Comparison of ENCODE assay signal across 11 mouse cellular contexts in the genomic region with DNA sequence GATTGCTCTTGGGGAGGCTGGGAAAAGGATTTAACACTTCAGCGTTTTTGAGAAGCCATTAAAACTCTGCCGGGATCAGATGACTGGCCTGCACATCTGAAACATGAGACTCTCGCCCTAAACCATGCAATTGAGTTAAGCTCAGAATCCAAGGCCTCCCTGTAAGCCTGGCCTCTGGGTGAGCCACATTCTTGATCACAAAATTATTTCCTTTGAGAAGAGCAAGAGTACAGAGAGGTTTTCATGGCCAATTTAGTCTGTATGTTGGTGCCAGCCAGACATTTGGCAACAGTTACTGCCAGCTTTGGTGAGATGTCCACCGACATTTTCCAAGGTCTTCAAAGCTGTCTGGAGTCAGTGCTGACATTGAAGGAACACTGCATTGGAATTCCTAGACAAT. TPM values are rescaled to one million over a fixed set of nuclear protein-coding genes. Genes with fewer than 3 reads are reported as not detected.
DNase-seq lines count a peak whose midpoint lies in the region; ATAC-seq and TF ChIP-seq lines count a peak whose summit lies in the region.
"Had no signal": no experiment of that assay in that cellular context is flagged by ENCODE, and none has a peak within 500 bp of the region (broad histone marks: within the 10 kb centered on the region; RNA-seq: fewer than 3 reads in every experiment).

No protein-coding gene starts in this region.

- H3K4me2 ChIP-seq in forebrain, embryonic 15.5 days (replicated peaks), result no peak overlapping the region
- H3K4me2 ChIP-seq: liver, embryonic 12.5 days had no signal

- 21% methylated on average over 4 of the region's 4 CpGs for WGBS in forebrain, embryonic 10.5 days
- 14% methylated on average over 4 of the region's 4 CpGs for WGBS in forebrain, embryonic 15.5 days

- H3K36me3 ChIP-seq in forebrain, embryonic 10.5 days (replicated peaks), result peaks cover 7% of the 10 kb centered on the region; the same call in 1 of the 2 replicates
- H3K36me3 ChIP-seq in forebrain, embryonic 15.5 days, result no peaks in the 10 kb centered on the region
- H3K36me3 ChIP-seq: liver, embryonic 12.5 days had no signal

- no peak for DNase-seq in forebrain, embryonic 10.5 days (ENCODE audit: extremely low spot score, low spot score)
- peak; percentile 4 for DNase-seq in NIH3T3 (ENCODE audit: low read depth)
- DNase-seq in cerebellum, adult 9-10 months, result peak; percentile 31
- no peak for DNase-seq in testis, postnatal 14 days (ENCODE audit: low spot score)
- no peak for DNase-seq in thymus, postnatal 25 days
- no peak for DNase-seq in heart, postnatal 10 days

- H3K9me3 ChIP-seq in forebrain, embryonic 10.5 days, result no peaks in the 10 kb centered on the region
- H3K9me3 ChIP-seq in forebrain, embryonic 15.5 days, result no peaks in the 10 kb centered on the region
- H3K9me3 ChIP-seq: liver, embryonic 12.5 days had no signal

- ATAC-seq in forebrain, embryonic 15.5 days (replicated peaks), result no peak
- ATAC-seq: hindbrain, embryonic 16.5 days; liver, embryonic 12.5 days had no signal

- H3K27me3 ChIP-seq in forebrain, embryonic 10.5 days (ENCODE audit: poor library complexity, severe bottlenecking), result peaks cover 3% of the 10 kb centered on the region; the same call in 1 of the 2 replicates
- H3K27me3 ChIP-seq in forebrain, embryonic 15.5 days, result no peaks in the 10 kb centered on the region
- H3K27me3 ChIP-seq: liver, embryonic 12.5 days had no signal

- TF ChIP-seq POLR2A in embryonic fibroblast, embryonic 13.5 days (IDR thresholded peaks at IDR 0.05; ENCODE audit: low read depth, low read length), result no peak

- intact Hi-C loops in heart, postnatal 10 days (cut with DNase I), result no loop called here

- TF ChIP-seq CTCF in embryonic fibroblast, embryonic 13.5 days (IDR thresholded peaks at IDR 0.05; ENCODE audit: borderline replicate concordance, insufficient read depth, low read length), result no peak

- 0 out of 2 replicates have a peak overlapping the region, but pooled peaks have one; percentile 13 for H3K27ac ChIP-seq in forebrain, embryonic 10.5 days
- no peak overlapping the region for H3K27ac ChIP-seq in forebrain, embryonic 15.5 days (replicated peaks)
- H3K27ac ChIP-seq in embryonic fibroblast, embryonic 13.5 days (ENCODE audit: insufficient read depth, low read length), result peak overlapping the region; percentile 64
- H3K27ac ChIP-seq: layer of hippocampus, adult 2 months; liver, embryonic 12.5 days had no signal

- H3K4me3 ChIP-seq in forebrain, embryonic 10.5 days, result no peak overlapping the region
- H3K4me3 ChIP-seq in forebrain, embryonic 15.5 days, result no peak overlapping the region
- no peak overlapping the region for H3K4me3 ChIP-seq in embryonic fibroblast, embryonic 13.5 days (ENCODE audit: insufficient read depth, low read length)
- H3K4me3 ChIP-seq: layer of hippocampus, adult 2 months; liver, embryonic 12.5 days had no signal

- H3K9ac ChIP-seq in forebrain, embryonic 15.5 days (replicated peaks), result no peak overlapping the region
- H3K9ac ChIP-seq: liver, embryonic 12.5 days had no signal

- peaks cover 68% of the 10 kb centered on the region for H3K4me1 ChIP-seq in forebrain, embryonic 10.5 days
- peaks cover 68% of the 10 kb centered on the region for H3K4me1 ChIP-seq in forebrain, embryonic 15.5 days
- H3K4me1 ChIP-seq in embryonic fibroblast, embryonic 13.5 days (ENCODE audit: control insufficient read depth, insufficient read depth, low read length), result no peaks in the 10 kb centered on the region; the same call in 1 of the 2 replicates

RNA-seq across cellular contexts. Expression of gene Mpped2, which starts 20.1 kb away (rescaled TPM):
- 41.6 and 48.8 TPM in 2 replicates for polyA plus RNA-seq in forebrain, embryonic 10.5 days (2016; fragmentation: Nextera tagmentation; extraction: Ambion mirVana)
- polyA plus RNA-seq in forebrain, embryonic 15.5 days (2015; fragmentation: Nextera tagmentation; extraction: Ambion mirVana), result 212 and 221 TPM in 2 replicates
- 4.3 and 9.8 TPM in 2 replicates for polyA plus RNA-seq in embryonic fibroblast, embryonic 13.5 days (2011; ENCODE audit: insufficient read length, low read depth, missing spikeins)
- 10 to 100 TPM; 19.6 to 22.9 TPM for total RNA-seq in heart, postnatal 10 days (2021)

Comparison
In these comparisons a context has a peak if more than half of its experiments do, and no peak if none do; other contexts are left out.
1. DNase-seq: peak in NIH3T3 (single experiment) and cerebellum, adult 9-10 months (single experiment); none in forebrain, embryonic 10.5 days (single experiment), testis, postnatal 14 days (single experiment), thymus, postnatal 25 days (single experiment) and heart, postnatal 10 days (0 of 2).